Mouse (Mus musculus) E14TG2a.4 (cell line): ENCODE data around the gene 2510002D24Rik.
A peak's percentile ranks its signal among the peaks of the same experiment; 100 is the strongest.

ENCODE experiments used
- H3K27me3 ChIP-seq: 2 replicates; pipeline ENCODE4 v1.6.1; 2014; ENCODE audit warnings: low read length, control low read depth; ENCODE audit not compliant: insufficient read depth
- H3K36me3 ChIP-seq: 2 replicates; pipeline ENCODE4 v1.6.1; 2014; ENCODE audit warnings: low read length, control low read depth; ENCODE audit not compliant: insufficient read depth
- H3K4me1 ChIP-seq: replicated peaks from 2 replicates; pipeline ENCODE4 v1.6.1; 2014; ENCODE audit warnings: low read depth, low read length, control low read depth
- H3K4me3 ChIP-seq: replicated peaks from 2 replicates; pipeline ENCODE4 v1.5.1; 2014; ENCODE audit warnings: mild to moderate bottlenecking, low read length
- H3K9me3 ChIP-seq: 2 replicates; pipeline ENCODE4 v1.6.1; 2014; ENCODE audit warnings: low read length, control low read depth
- CTCF ChIP-seq: conservative IDR thresholded peaks from 2 replicates; pipeline ENCODE4 v1.5.1; 2014; ENCODE audit warnings: low read length
- NANOG ChIP-seq: IDR thresholded peaks from 2 replicates; pipeline ENCODE4 v1.6.1; 2014; ENCODE audit warnings: borderline replicate concordance, low read length, mixed read lengths
- POU5F1 ChIP-seq: IDR thresholded peaks from 2 replicates; pipeline ENCODE4 v1.6.1; 2014; ENCODE audit warnings: low read length, borderline replicate concordance

Gene 2510002D24Rik

GRCm38 (mm10) chr16:18836468-18837208 is at the start of gene 2510002D24Rik, which contains the start of gene Gm28539:
TSS of gene 2510002D24Rik (plus strand) at chr16:18836578.
TSS of gene Gm28539 (plus strand) at chr16:18836584.
- H3K4me3 ChIP-seq = peak within 1 kb of the TSS; percentile 94
- TF ChIP-seq POU5F1 (no peak), CTCF (no peak), NANOG (no peak)
- H3K4me1 ChIP-seq = peaks cover 29% of the 10 kb centered on the region
- H3K27me3 ChIP-seq = no peaks in the 10 kb centered on the region
- no peaks in the 10 kb centered on the region for H3K9me3 ChIP-seq
- H3K36me3 ChIP-seq = peaks cover 59% of the 10 kb centered on the region

GRCm38 (mm10) chr16:18786652-18787051 is 49.7 kb upstream of the 2510002D24Rik start:
- H3K36me3 ChIP-seq = peaks cover 95% of the 10 kb centered on the region
- H3K27me3 ChIP-seq = no peaks in the 10 kb centered on the region
- no peaks in the 10 kb centered on the region for H3K9me3 ChIP-seq
- TF ChIP-seq CTCF (no peak), NANOG (no peak), POU5F1 (no peak)
- no peak overlapping the region for H3K4me3 ChIP-seq
- H3K4me1 ChIP-seq = peaks cover 32% of the 10 kb centered on the region

- TF ChIP-seq POU5F1 (no peak), CTCF (no peak), NANOG (no peak)
- H3K27me3 ChIP-seq = no peaks in the 10 kb centered on the region
- H3K36me3 ChIP-seq = peaks cover 97% of the 10 kb centered on the region
- H3K4me3 ChIP-seq = no peak overlapping the region
- H3K4me1 ChIP-seq = peaks cover 32% of the 10 kb centered on the region
- H3K9me3 ChIP-seq = no peaks in the 10 kb centered on the region
Measured at GRCm38 (mm10) chr16:18788627-18789406, 47.6 kb upstream of the 2510002D24Rik start.

- TF ChIP-seq CTCF (no peak), NANOG (no peak), POU5F1 (no peak)
- Histone ChIP-seq H3K36me3 (peaks cover 99% of the 10 kb centered on the region), H3K27me3 (no peaks in the 10 kb centered on the region), H3K9me3 (no peaks in the 10 kb centered on the region), H3K4me3 (no peak overlapping the region), H3K4me1 (peaks cover 4% of the 10 kb centered on the region)
Measured at GRCm38 (mm10) chr16:18795223-18795899, 41.0 kb upstream of the 2510002D24Rik start.

- no peak for TF ChIP-seq CTCF
Measured at GRCm38 (mm10) chr16:18796645-18797044, 39.7 kb upstream of the 2510002D24Rik start.

GRCm38 (mm10) chr16:18798151-18798550 is 38.2 kb upstream of the 2510002D24Rik start:
- no peak overlapping the region for H3K4me3 ChIP-seq
- H3K27me3 ChIP-seq = no peaks in the 10 kb centered on the region
- TF ChIP-seq NANOG (no peak), CTCF (no peak), POU5F1 (no peak)
- no peaks in the 10 kb centered on the region for H3K9me3 ChIP-seq
- peaks cover 11% of the 10 kb centered on the region for H3K4me1 ChIP-seq
- H3K36me3 ChIP-seq = peaks cover 94% of the 10 kb centered on the region

More at GRCm38 (mm10) chr16:18796645-18797044, 39.7 kb upstream of the 2510002D24Rik start:
- H3K4me3 ChIP-seq = no peak overlapping the region
- H3K4me1 ChIP-seq = peaks cover 11% of the 10 kb centered on the region
- H3K27me3 ChIP-seq = no peaks in the 10 kb centered on the region
- peaks cover 99% of the 10 kb centered on the region for H3K36me3 ChIP-seq
- no peaks in the 10 kb centered on the region for H3K9me3 ChIP-seq

- no peak for TF ChIP-seq POU5F1
- peak; percentile 67 for TF ChIP-seq CTCF
- Histone ChIP-seq H3K4me1 (peaks cover 14% of the 10 kb centered on the region), H3K36me3 (peaks cover 91% of the 10 kb centered on the region)
Measured at GRCm38 (mm10) chr16:18798841-18799240, 37.5 kb upstream of the 2510002D24Rik start.

GRCm38 (mm10) chr16:18805746-18806145 is 30.6 kb upstream of the 2510002D24Rik start:
- no peak for TF ChIP-seq CTCF
- no peak for TF ChIP-seq POU5F1
- TF ChIP-seq NANOG = no peak
- Histone ChIP-seq H3K9me3 (no peaks in the 10 kb centered on the region), H3K27me3 (no peaks in the 10 kb centered on the region), H3K4me1 (peaks cover 22% of the 10 kb centered on the region), H3K36me3 (peaks cover 84% of the 10 kb centered on the region), H3K4me3 (no peak overlapping the region)

More at GRCm38 (mm10) chr16:18798841-18799240, 37.5 kb upstream of the 2510002D24Rik start:
- Histone ChIP-seq H3K9me3 (no peaks in the 10 kb centered on the region), H3K27me3 (no peaks in the 10 kb centered on the region), H3K4me3 (no peak overlapping the region)
